Mouse (Mus musculus) liver, embryonic 11.5 days (tissue): Measurements from ENCODE around the gene Ube4a. TPM values are rescaled to one million over a fixed set of nuclear protein-coding genes. Genes with fewer than 3 reads are reported as not detected.

ENCODE experiments used
- ATAC-seq: fragments of 200-750 bp; cut with Nextera tagmentation; replicated peaks from 2 replicates; pipeline ENCODE4 v1.8.0; 2017; ENCODE audit warnings: moderate number of reproducible peaks, mild to moderate bottlenecking, moderate TSS enrichment, moderate library complexity; ENCODE audit not compliant: low FRiP score
- DNase-seq: peaks from one replicate; pipeline ENCODE4 v3.0.0-alpha.2; 2017; ENCODE audit warnings: low spot score
- H3K27ac ChIP-seq: fragments of 300-500 bp; sonication (generic); 2 replicates; pipeline ENCODE4 v1.5.1; 2014; ENCODE audit warnings: mild to moderate bottlenecking, low read depth, low read length, control low read depth
- H3K27me3 ChIP-seq: fragments of 300-500 bp; sonication (generic); replicated peaks from 2 replicates; pipeline ENCODE4 v1.6.1; 2014; ENCODE audit warnings: low read length, mixed read lengths; ENCODE audit not compliant: control insufficient read depth, insufficient read depth
- H3K36me3 ChIP-seq: fragments of 300-500 bp; sonication (generic); 2 replicates; pipeline ENCODE4 v1.6.1; 2014; ENCODE audit warnings: mild to moderate bottlenecking, low read length, moderate library complexity, mixed read lengths; ENCODE audit not compliant: control insufficient read depth, insufficient read depth
- H3K4me1 ChIP-seq: fragments of 300-500 bp; sonication (generic); replicated peaks from 2 replicates; pipeline ENCODE4 v1.6.1; 2014; ENCODE audit warnings: low read length, mixed read lengths; ENCODE audit not compliant: control insufficient read depth, insufficient read depth
- H3K4me2 ChIP-seq: fragments of 300-500 bp; sonication (generic); 2 replicates; pipeline ENCODE4 v1.6.1; 2014; ENCODE audit warnings: mild to moderate bottlenecking, control low read depth, moderate library complexity
- H3K4me3 ChIP-seq: fragments of 300-500 bp; sonication (generic); 2 replicates; pipeline ENCODE4 v1.5.1; 2014; ENCODE audit warnings: low read depth, low read length, control low read depth
- H3K9ac ChIP-seq: fragments of 300-500 bp; sonication (generic); 2 replicates; pipeline ENCODE4 v1.6.1; 2014; ENCODE audit warnings: low read depth, low read length, control low read depth
- H3K9me3 ChIP-seq: fragments of 300-500 bp; sonication (generic); 2 replicates; pipeline ENCODE4 v1.6.1; 2016; ENCODE audit warnings: low read length, inconsistent platforms, mixed read lengths; ENCODE audit not compliant: control insufficient read depth
- WGBS: fragments of 180-500 bp; shearing (Covaris S2); extraction: QIAGEN DNeasy Blood & Tissue Kit; methylation state at CpG from one replicate; pipeline ENCODE4 v1.1.7; 2014; 5-methylcytosine and 5-hydroxymethylcytosine counted together
- polyA plus RNA-seq: library from polyadenylated mRNA; unstranded; fragments of >200 nt; fragmentation: Nextera tagmentation; extraction: Ambion mirVana; gene quantifications from 2 replicates; pipeline ENCODE4 v1.2.1, GENCODE M21; 2014

Gene Ube4a
- polyA plus RNA-seq, 1 experiment from 2014 or later = 19.5 TPM

DNA sequence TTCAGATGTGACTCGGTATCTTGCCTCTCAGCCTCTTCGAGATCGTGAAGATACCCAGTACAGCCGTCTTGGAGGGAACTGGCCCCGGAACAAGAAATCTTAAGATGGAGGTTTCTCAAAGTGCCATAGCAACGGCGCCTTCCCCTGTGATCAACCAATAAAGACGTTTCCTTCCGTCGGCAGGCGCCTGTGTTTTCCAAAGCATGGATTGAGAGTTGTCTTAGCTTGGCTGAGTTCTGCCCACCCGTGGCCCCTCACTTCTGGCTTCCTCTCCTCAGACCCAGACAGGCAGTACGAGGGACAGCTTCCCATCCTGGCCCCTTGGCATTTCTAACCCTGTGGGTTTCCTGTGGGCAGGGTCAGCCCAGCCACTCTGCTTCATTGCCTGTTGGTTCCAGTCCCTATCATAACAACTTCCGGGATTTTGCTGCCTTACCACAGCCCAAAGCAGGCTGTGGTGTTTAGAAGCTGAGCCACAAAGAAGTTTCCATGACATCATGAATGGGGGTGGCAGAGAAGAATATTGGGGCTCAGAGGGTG lies 20.9 kb upstream of the Ube4a start:
- H3K4me3 ChIP-seq = peak overlapping the region; percentile 29
- H3K9me3 ChIP-seq = no peaks in the 10 kb centered on the region
- H3K4me1 ChIP-seq = no peaks in the 10 kb centered on the region; the same call in 1 of the 2 replicates
- peak; percentile 51 for DNase-seq
- H3K36me3 ChIP-seq = no peaks in the 10 kb centered on the region
- WGBS = 41% methylated on average over 14 of the region's 14 CpGs
- H3K27ac ChIP-seq = no peak overlapping the region
- peak overlapping the region; percentile 54 for H3K4me2 ChIP-seq
- H3K9ac ChIP-seq = no peak overlapping the region
- H3K27me3 ChIP-seq = 0 out of 2 replicates have a peak, but pooled peaks cover 3% of the 10 kb centered on the region
- peak; percentile 56 for ATAC-seq

DNA sequence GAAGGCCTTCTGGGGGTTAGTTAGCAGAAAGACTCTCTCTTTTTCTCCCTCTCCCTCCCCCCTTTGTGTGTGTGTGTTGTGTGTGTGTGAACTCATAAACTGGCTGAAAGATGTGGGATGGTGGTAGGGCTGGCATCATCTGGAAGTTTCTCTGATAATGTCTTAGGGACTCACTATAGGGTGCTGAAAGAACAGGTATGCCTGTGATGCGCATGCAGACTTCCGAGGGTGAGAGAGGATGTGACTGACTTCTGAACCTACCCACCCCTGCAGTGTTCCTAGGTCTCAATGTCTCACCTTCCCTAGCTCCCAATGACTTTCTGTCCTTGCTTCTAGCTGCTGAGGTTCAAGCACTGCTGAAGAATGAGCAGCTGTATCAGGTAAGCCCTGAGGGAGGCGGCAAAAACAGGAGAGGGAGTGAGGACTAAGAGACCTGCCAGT lies 20.3 kb upstream of the Ube4a start:
- Histone ChIP-seq H3K36me3 (no peaks in the 10 kb centered on the region), H3K27ac (no peak overlapping the region), H3K9ac (no peak overlapping the region), H3K9me3 (no peaks in the 10 kb centered on the region), H3K4me2 (peak overlapping the region; percentile 54), H3K4me1 (no peaks in the 10 kb centered on the region; the same call in 1 of the 2 replicates), H3K4me3 (peak overlapping the region; percentile 29), H3K27me3 (0 out of 2 replicates have a peak, but pooled peaks cover 3% of the 10 kb centered on the region)
- WGBS = 62% methylated on average over 3 of the region's 3 CpGs
- ATAC-seq = no peak
- no peak for DNase-seq

DNA sequence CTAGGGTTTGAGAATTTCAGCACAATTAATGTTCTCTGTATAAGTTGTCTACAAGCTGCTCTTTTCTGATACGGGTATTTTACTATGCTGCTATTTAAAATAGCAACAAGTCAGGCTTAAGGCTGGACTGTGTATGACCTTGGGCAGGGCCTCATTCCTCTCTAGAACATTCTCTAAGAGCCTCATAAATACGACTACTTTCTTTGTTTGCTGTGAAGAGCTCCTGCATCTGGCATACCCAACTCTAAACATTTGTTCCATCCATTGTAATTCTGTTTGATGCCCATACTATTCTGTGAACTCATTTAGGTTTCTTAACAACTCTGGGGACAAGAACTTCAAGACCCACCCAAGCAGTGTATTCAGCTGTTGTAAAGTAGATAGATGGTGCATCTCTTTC lies 17.6 kb upstream of the Ube4a start:
- 70% methylated on average over 2 of the region's 2 CpGs for WGBS
- DNase-seq (no peak), ATAC-seq (no peak)
- H3K4me3 ChIP-seq = no peak overlapping the region
- no peak overlapping the region for H3K4me2 ChIP-seq
- H3K9ac ChIP-seq = no peak overlapping the region
- H3K27me3 ChIP-seq = 0 out of 2 replicates have a peak, but pooled peaks cover 3% of the 10 kb centered on the region
- H3K4me1 ChIP-seq = peaks cover 7% of the 10 kb centered on the region; the same call in 1 of the 2 replicates
- H3K9me3 ChIP-seq = no peaks in the 10 kb centered on the region
- H3K27ac ChIP-seq = no peak overlapping the region
- H3K36me3 ChIP-seq = no peaks in the 10 kb centered on the region

DNA sequence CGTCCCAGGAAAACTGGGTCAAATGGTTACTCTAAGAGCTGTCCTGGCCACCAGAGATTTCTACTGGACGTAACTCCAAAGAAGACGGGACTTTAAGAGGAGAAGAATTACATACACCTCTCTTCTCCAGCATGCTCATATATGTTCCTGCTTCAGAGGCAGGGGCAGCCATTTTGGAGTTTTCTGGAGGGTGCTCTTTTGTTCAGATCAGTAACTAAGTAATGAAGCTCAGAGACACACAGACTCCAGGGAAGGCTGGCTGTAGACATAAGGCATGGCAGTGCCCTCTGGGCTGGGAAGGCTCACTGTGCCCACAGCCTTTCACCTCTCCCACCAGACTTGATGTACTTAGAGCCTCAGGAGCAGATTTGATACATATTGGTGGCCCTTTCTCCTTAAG lies 17.1 kb upstream of the Ube4a start:
- Histone ChIP-seq H3K27ac (no peak overlapping the region), H3K4me3 (no peak overlapping the region), H3K9ac (no peak overlapping the region), H3K36me3 (no peaks in the 10 kb centered on the region), H3K4me1 (peaks cover 7% of the 10 kb centered on the region; the same call in 1 of the 2 replicates), H3K4me2 (no peak overlapping the region), H3K9me3 (no peaks in the 10 kb centered on the region), H3K27me3 (0 out of 2 replicates have a peak, but pooled peaks cover 3% of the 10 kb centered on the region)
- WGBS = 83% methylated on average over 3 of the region's 3 CpGs
- DNase-seq = no peak
- no peak for ATAC-seq

DNA sequence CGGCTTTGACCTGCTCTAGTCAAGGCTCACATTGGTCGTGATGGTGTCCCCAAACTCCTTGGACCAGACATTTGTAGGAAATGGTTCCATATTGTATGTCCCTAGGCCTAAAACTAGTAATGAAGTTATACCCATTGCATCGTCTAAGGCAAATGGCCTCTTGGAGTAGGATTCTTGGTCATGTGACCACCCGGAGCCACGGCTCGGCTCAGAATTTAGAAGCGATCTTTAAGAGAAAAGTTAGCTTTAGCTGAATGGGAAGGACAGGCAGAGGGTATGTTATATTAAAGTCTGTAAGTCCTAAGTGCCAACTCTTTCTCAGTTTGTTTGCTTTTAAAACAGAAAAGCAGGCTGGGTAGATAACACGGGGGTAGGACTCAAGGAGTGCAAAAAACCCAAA lies 16.7 kb upstream of the Ube4a start:
- no peak for DNase-seq
- WGBS = 85% methylated on average over 8 of the region's 8 CpGs
- H3K27ac ChIP-seq = no peak overlapping the region
- no peaks in the 10 kb centered on the region for H3K36me3 ChIP-seq
- peaks cover 7% of the 10 kb centered on the region; the same call in 1 of the 2 replicates for H3K4me1 ChIP-seq
- ATAC-seq = no peak
- no peak overlapping the region for H3K9ac ChIP-seq
- 0 out of 2 replicates have a peak, but pooled peaks cover 3% of the 10 kb centered on the region for H3K27me3 ChIP-seq
- no peaks in the 10 kb centered on the region for H3K9me3 ChIP-seq
- no peak overlapping the region for H3K4me3 ChIP-seq
- H3K4me2 ChIP-seq = no peak overlapping the region

DNA sequence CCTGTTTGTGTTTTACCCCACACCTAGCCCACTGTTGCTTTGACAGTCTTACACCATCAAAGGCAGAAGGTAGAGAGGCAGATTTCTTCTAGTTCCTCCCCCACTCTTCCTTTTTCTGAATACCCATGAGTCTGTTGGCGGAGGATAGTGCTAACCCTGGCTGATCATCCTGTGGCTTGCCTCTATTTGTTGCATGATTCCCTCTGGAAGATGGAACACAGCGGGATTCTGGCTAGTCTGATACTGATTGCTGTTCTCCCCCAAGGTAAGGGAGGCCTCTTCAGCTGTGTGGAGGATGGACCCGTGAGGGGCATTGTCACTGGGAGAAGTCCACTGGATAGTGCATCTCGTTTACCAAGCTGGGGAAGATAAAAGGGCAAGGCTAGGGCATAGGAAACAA lies 16.3 kb upstream of the Ube4a start, which contains the start of gene Cd3d:
Gene Cd3d, plus strand, starts transcription at position 111 of the 400 bp plus-strand sequence.
- Histone ChIP-seq H3K4me3 (no peak within 1 kb of the TSS), H3K4me1 (peaks cover 7% of the 10 kb centered on the region; the same call in 1 of the 2 replicates), H3K27me3 (0 out of 2 replicates have a peak, but pooled peaks cover 3% of the 10 kb centered on the region), H3K27ac (no peak within 1 kb of the TSS), H3K9ac (no peak within 1 kb of the TSS), H3K36me3 (no peaks in the 10 kb centered on the region), H3K9me3 (no peaks in the 10 kb centered on the region), H3K4me2 (no peak within 1 kb of the TSS)
- 76% methylated on average over 4 of the region's 4 CpGs for WGBS
- DNase-seq (no peak), ATAC-seq (no peak)

DNA sequence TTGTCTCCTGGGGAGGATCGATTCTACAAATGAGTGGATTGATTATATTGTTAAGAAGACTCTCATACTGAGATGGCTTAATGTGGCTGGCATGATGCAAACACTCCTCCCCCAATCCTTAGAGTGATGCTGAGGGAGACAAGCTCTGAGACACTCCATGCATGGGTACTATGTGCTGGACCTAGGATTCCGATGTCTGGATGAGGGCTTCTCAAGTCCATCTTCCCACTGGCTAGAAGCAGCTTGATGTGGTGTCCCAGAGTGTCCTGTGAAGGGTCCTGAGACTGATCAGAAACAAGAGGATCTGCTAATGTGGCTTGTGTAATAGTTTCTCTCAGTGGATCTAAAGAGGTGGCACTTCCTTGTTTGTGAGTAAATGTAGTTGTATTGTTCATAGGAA lies 15.7 kb upstream of the Ube4a start:
- DNase-seq = no peak
- Histone ChIP-seq H3K27me3 (0 out of 2 replicates have a peak, but pooled peaks cover 3% of the 10 kb centered on the region), H3K36me3 (no peaks in the 10 kb centered on the region), H3K4me3 (no peak overlapping the region), H3K4me1 (peaks cover 7% of the 10 kb centered on the region; the same call in 1 of the 2 replicates), H3K9ac (no peak overlapping the region), H3K27ac (no peak overlapping the region), H3K4me2 (no peak overlapping the region), H3K9me3 (no peaks in the 10 kb centered on the region)
- 84% methylated on average over 2 of the region's 2 CpGs for WGBS
- no peak for ATAC-seq

DNA sequence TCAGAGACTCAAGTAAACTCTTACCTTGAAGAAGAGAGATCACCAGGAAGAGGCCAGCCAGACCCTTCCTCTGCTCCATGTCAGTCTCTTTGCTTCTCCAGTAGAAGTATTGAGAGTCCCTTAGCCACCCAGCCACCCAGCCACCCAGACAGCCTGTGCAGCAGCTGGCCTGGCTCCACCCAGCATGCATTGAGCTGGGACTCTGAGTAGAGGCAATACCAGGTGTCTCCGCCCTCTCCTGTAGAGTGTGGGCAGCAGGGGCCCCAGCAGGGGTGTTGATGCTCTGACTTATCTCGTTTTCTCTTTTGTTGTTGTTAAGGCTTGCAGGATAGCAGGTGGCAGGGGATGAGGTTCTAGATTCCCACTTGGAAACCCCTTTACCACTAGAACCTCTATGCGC lies 14.8 kb upstream of the Ube4a start, which contains the start of gene Cd3g:
Gene Cd3g, minus strand, starts transcription at position 190 of the 400 bp plus-strand sequence.
- 0 out of 2 replicates have a peak, but pooled peaks cover 3% of the 10 kb centered on the region for H3K27me3 ChIP-seq
- H3K9me3 ChIP-seq = no peaks in the 10 kb centered on the region
- H3K27ac ChIP-seq = no peak within 1 kb of the TSS
- DNase-seq = no peak
- H3K36me3 ChIP-seq = no peaks in the 10 kb centered on the region
- no peak within 1 kb of the TSS for H3K4me3 ChIP-seq
- H3K9ac ChIP-seq = no peak within 1 kb of the TSS
- H3K4me2 ChIP-seq = no peak within 1 kb of the TSS
- ATAC-seq = peak; percentile 76
- H3K4me1 ChIP-seq = peaks cover 7% of the 10 kb centered on the region; the same call in 1 of the 2 replicates
- WGBS = 56% methylated on average over 3 of the region's 3 CpGs

DNA sequence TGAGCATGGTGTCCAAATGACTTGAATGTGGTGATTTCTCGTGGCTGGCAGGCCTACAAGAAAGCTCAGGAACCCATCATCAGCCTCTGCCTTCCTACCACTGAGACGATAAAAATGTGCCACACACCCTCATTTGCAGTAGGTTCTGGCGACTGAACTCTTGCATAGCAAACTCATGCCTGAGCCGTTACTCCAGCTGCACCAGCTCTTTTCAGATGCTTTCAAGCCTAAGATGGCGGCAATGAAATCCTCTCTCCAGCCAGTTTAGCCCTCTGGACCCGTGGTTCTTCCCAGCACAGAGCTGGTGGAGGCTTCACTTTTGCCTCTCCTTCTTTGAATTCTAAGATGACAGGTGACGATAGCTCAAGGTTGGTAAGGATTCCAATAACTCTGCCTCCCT lies 14.4 kb upstream of the Ube4a start:
- H3K27me3 ChIP-seq = 0 out of 2 replicates have a peak, but pooled peaks cover 3% of the 10 kb centered on the region
- 76% methylated on average over 7 of the region's 7 CpGs for WGBS
- no peak overlapping the region for H3K4me2 ChIP-seq
- peaks cover 7% of the 10 kb centered on the region; the same call in 1 of the 2 replicates for H3K4me1 ChIP-seq
- H3K4me3 ChIP-seq = no peak overlapping the region
- DNase-seq (no peak), ATAC-seq (no peak)
- H3K9ac ChIP-seq = no peak overlapping the region
- H3K27ac ChIP-seq = no peak overlapping the region
- H3K36me3 ChIP-seq = no peaks in the 10 kb centered on the region
- H3K9me3 ChIP-seq = no peaks in the 10 kb centered on the region
